Mouse (Mus musculus) embryo, embryonic 10.5 days (tissue): ENCODE data around the gene Tmem37.

Source experiments
- DNase-seq: peaks from one replicate; pipeline ENCODE4 v3.0.0-alpha.2; 2015; ENCODE audit warnings: low spot score

Tmem37 gene

GRCm38 (mm10) chr1:120057674-120058430 is 16.0 kb downstream of the Tmem37 start:
- peak; percentile 28 for DNase-seq

GRCm38 (mm10) chr1:120057044-120057443 is 16.8 kb downstream of the Tmem37 start:
- no peak for DNase-seq

- no peak for DNase-seq
These were observed 17.6 kb downstream of the Tmem37 start for GRCm38 (mm10) chr1:120056236-120056635.

GRCm38 (mm10) chr1:120055475-120055874 is 18.4 kb downstream of the Tmem37 start:
- DNase-seq: no peak

- no peak for DNase-seq
These were observed 18.9 kb downstream of the Tmem37 start for GRCm38 (mm10) chr1:120054997-120055396.

- DNase-seq: no peak
These were observed 22.8 kb downstream of the Tmem37 start for GRCm38 (mm10) chr1:120051070-120051469.

- no peak for DNase-seq
These were observed 26.5 kb downstream of the Tmem37 start for GRCm38 (mm10) chr1:120047325-120047724.

GRCm38 (mm10) chr1:120044584-120044983 is 29.3 kb downstream of the Tmem37 start:
- DNase-seq: no peak

GRCm38 (mm10) chr1:120042421-120042820 is 31.5 kb downstream of the Tmem37 start:
- DNase-seq: no peak

- DNase-seq: no peak
These were observed 35.3 kb downstream of the Tmem37 start for GRCm38 (mm10) chr1:120038594-120038993.

GRCm38 (mm10) chr1:120037021-120037683 is 36.7 kb downstream of the Tmem37 start:
- no peak for DNase-seq

- no peak for DNase-seq
These were observed 38.3 kb downstream of the Tmem37 start for GRCm38 (mm10) chr1:120035456-120036034.

- no peak for DNase-seq
These were observed 39.1 kb downstream of the Tmem37 start for GRCm38 (mm10) chr1:120034793-120035192.

- no peak for DNase-seq
These were observed 40.4 kb downstream of the Tmem37 start for GRCm38 (mm10) chr1:120033469-120033854.

- peak; percentile 87 for DNase-seq
These were observed 40.9 kb downstream of the Tmem37 start for GRCm38 (mm10) chr1:120032804-120033468.

- no peak for DNase-seq
These were observed 43.4 kb downstream of the Tmem37 start for GRCm38 (mm10) chr1:120030474-120030873.

GRCm38 (mm10) chr1:120027693-120028092 is 46.2 kb downstream of the Tmem37 start:
- DNase-seq: no peak

GRCm38 (mm10) chr1:120025050-120025439 is 48.8 kb downstream of the Tmem37 start:
- DNase-seq: no peak

- peak; percentile 36 for DNase-seq
These were observed 49.4 kb downstream of the Tmem37 start for GRCm38 (mm10) chr1:120024331-120025049.

GRCm38 (mm10) chr1:120021951-120022350 is 51.9 kb downstream of the Tmem37 start:
- DNase-seq: no peak

- no peak for DNase-seq
These were observed 53.5 kb downstream of the Tmem37 start for GRCm38 (mm10) chr1:120020322-120020897.

GRCm38 (mm10) chr1:120019428-120019827 is 54.4 kb downstream of the Tmem37 start:
- DNase-seq: no peak
